Mouse (Mus musculus): ENCODE measurements around the gene C5ar1. TPM values are rescaled to one million over a fixed set of nuclear protein-coding genes. Genes with fewer than 3 reads are reported as not detected.

Gene C5ar1
- total RNA-seq (2023), result not detected in 4 replicates

DNA sequence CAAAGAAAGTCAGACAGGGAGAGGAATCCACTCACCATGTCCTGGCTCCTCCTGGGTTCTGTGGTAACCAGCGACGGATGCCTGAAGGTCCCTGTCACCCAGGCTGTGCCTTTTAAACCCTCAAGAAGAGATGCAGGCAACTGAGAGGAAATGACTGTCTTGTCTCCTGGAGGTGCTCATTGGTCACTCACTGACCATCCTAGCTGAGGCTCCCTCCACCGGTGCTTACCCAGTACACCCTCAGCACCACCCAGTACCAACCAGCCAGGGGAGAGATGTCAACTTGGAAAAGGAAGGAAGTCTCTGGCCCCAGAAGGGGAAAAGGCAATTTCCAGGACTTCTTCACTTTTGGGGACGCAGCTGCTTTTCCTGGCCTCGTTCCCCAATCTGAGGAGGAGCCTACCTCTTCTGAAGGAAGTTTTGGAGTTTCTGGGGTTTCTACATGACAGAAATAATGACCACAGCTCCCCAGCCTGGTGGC, at the start of gene C5ar1:
Gene C5ar1, minus strand, starts transcription at position 431 of the 481 bp plus-strand sequence.

DNA sequence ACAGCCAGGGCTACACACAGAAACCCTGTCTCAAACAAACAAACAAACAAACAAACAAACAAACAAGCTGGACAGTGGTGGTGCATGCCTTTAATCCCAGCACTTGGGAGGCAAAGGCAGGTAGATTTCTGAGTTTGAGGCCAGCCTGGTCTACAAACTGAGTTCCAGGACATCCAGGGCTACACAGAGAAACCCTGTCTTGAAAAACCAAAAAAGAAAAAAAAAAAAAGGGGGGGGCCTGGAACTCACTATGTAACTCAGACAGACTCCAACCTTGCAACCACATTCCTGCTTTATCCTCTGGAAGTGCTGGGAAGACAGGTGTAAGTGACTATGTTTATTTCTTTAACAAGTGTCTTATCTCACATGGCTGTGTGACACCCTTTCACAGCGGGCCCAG, 48.8 kb upstream of the C5ar1 start, which contains the start of gene Bbc3:
Gene Bbc3, plus strand, starts transcription at position 301 of the 400 bp plus-strand sequence.

DNA sequence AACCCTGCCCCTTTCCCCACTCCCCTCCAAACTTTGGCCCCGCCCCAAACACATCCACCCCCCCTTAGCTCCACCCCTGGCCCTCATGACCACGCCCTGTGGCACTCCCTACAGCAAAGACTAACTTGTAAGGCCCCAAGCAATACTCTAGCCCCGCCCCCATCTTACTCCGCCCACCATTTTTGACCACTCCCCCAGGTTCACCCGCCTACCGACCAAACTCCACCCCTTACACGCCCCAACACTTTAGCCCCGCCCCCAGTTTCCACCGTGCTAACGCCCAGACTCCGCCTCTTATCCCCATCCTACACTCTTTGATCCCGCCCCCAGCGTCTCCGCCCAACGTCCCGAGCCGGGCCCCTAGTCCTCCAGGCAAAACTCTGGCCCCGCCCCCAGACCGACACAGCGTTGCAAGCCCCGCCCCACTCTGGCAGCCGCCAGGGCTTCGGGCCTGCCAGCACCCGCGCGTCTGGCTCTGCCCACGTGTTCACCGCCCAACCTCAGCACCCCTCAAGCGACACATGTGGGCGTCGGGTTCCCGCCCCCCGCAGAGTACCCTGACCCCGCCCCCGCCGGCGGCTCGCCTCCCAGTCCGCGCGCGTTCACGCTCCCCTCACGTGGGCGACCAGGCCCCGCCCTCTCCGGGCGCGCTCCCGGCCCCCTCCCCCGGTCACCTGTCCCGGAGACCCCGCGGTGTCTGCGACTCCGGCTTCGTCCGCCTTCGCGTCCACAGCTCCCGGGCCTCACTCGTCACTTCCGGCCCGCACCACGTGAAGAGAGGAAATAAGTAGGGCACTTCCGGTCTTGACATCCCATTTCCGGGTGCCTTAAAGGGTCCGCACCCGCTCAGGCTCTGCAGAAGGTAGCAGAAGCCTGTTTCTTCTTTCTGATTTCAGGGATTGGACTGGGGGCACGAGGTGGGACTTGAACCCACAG, 27.0 kb upstream of the C5ar1 start, which contains the start of gene Ccdc9:
Gene Ccdc9, minus strand, starts transcription at position 770 of the 936 bp plus-strand sequence.

DNA sequence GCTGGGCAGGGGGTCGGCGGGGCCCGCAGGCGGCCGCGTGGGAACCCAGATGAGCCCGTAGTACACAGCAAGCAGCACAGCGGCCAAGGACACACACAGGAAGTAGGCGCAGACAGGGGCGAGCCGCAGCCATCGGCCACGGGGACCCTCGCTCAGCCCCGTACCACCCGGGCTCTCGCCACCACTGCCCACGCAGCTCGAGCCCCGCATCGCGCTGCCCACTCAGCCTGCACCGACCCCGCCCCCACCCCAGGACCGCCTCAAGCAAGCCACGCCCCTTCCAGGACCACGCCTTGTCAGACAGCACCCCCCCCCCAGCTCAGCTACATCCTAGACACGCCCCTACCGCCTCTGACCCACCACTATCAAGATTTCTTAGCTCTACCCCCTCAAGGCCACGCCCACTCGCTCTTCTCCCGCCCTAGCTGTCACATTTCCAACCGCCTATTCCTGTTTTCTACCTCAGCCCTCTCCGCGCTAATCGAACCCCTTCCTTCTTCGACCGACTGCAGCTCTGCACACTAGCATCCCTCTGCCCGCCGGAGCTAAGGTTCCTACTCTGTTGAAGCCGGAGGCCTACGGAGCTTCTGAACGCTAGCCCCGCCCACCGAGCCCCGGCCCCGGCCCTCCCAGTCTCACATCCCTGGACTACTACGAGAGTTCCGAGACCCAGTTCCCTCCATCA, 13.9 kb upstream of the C5ar1 start, which contains the start of gene Inafm1:
Gene Inafm1, minus strand, starts transcription at position 537 of the 685 bp plus-strand sequence.

DNA sequence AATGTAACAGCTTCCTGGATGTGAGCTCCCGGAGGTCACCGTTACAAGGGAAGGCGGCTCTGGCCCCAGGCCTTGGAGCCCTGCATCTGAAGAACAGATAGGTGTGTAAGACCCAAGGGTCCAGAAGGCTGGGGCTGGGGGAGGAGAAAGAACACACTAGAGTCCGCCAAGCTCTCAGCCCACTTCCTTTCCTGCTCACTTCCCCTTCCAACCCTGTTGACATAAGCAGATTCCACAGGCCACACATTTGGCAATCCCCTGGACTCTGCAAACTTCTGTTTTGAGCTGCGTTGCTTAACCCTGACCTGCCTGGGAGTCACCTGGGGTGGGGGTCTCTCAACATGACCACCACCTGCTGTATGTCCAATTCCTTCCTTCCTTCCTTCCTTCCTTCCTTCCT, 15.3 kb downstream of the C5ar1 start, which contains the start of gene C5ar2:
Gene C5ar2, minus strand, starts transcription at position 88 of the 400 bp plus-strand sequence.

DNA sequence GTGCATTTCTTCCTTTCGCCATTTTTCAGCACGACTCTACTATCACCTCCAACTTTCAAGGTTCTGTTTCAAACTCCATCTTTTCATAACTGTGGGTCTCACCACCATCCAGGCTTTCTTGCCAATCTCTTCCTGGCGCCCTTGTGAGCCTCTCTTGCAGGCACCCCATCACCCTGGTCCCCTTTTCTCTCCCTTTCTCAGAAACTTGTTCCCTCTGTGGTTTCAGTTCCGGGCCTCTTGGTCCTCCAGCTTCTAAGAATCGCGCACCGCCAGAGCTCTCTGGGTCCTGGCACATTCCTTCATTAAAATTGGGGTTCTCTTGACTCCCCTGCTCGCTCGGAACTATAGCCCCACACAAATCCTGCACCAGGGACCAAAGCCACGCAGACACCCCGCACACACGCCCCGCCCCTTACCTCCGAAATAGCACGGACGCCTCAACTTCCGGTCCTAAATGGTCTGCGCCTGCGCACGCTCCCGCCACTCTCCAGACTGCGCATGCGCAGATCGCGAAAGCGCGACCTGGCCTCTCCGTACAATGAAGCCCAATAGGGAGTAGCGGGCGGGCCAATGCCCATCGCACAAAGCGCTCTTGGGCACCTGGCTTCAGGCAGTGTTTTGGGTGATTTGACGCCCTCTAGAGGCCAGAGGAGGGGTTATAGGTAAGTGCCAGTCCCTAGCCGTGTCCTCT, 37.6 kb downstream of the C5ar1 start, which contains the start of gene Dhx34:
Gene Dhx34, minus strand, starts transcription at position 456 of the 691 bp plus-strand sequence.

Other genes starting within 250 kb of the C5ar1 start
- 68.6 to 83.5 TPM (median 74.4 TPM) in 4 replicates for gene Bicra, start 211.6 kb downstream of the C5ar1 start, total RNA-seq (2023)
- not detected in 4 replicates for gene Zfp541, start 197.7 kb downstream of the C5ar1 start, total RNA-seq (2023)
- 396 to 429 TPM (median 418 TPM) in 4 replicates for gene Napa, start 161.1 kb downstream of the C5ar1 start, total RNA-seq (2023)
- 41.7 to 47.7 TPM (median 47.3 TPM) in 4 replicates for gene Kptn, start 139.6 kb downstream of the C5ar1 start, total RNA-seq (2023)
- gene Slc8a2, start 129.7 kb downstream of the C5ar1 start, total RNA-seq (2023), result 0.15 to 0.27 TPM (median 0.20 TPM) in 4 replicates
- gene Meis3, start 84.5 kb downstream of the C5ar1 start, total RNA-seq (2023), result 15.3 to 24.5 TPM (median 19.8 TPM) in 4 replicates
- gene Dhx34, start 37.5 kb downstream of the C5ar1 start, total RNA-seq (2023), result 45.3 to 52.6 TPM (median 50.0 TPM) in 4 replicates
- gene C5ar2, start 15.4 kb downstream of the C5ar1 start, total RNA-seq (2023), result 1.3 to 2.0 TPM (median 1.5 TPM) in 4 replicates
- gene Inafm1, start 14.1 kb upstream of the C5ar1 start, total RNA-seq (2023), result 33.1 to 39.0 TPM (median 33.8 TPM) in 4 replicates
- gene Ccdc9, start 27.3 kb upstream of the C5ar1 start, total RNA-seq (2023), result 436 to 443 TPM (median 440 TPM) in 4 replicates
- gene Bbc3, start 48.9 kb upstream of the C5ar1 start, total RNA-seq (2023), result 9.9 to 18.6 TPM (median 14.2 TPM) in 4 replicates
- gene Sae1, start 128.3 kb upstream of the C5ar1 start, total RNA-seq (2023), result 45.3 to 57.1 TPM (median 50.7 TPM) in 4 replicates
- gene Zc3h4, start 141.4 kb upstream of the C5ar1 start, total RNA-seq (2023), result 83.6 to 104 TPM (median 96.1 TPM) in 4 replicates
- 32.2 to 39.7 TPM (median 39.1 TPM) in 4 replicates for gene Tmem160, start 193.2 kb upstream of the C5ar1 start, total RNA-seq (2023)
- gene Npas1, start 218.2 kb upstream of the C5ar1 start, total RNA-seq (2023), result not detected in 4 replicates